Comparison of ENCODE assay signal across 13 mouse cellular contexts in the genomic region with DNA sequence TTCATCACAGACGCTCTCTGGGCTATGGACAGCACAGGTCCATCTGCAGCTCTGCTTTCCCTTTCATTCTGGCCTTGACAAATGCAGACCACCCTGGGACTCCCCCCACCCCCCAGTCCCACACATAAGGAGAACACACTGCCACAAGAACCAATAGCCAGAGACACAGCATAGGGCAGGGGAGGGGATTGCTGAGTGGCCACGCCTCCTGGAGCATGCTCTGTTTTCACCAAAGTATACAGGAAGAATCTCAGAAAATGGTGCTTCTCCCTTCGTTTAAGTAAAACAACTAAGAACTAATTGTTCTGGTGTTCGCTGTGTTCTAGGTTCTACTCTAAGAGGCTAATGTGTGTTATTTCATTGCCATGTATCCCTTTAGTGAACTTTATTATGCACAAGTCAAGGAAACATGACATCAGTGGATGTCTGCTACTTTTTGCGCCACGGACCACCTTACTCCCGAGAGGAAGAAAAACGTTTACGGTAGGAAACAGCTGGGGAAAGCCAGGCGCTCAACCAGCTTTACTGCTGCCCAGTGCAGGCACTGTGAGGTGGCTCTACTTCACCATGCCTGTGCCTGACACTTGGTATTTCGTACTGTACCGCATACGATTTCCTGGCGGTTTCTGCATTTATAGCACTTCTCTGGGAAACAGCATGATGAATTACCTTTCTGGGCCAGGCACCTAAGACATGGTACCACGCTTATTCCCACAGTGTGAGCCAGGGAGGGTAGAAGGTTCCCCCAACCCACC. TPM values are rescaled to one million over a fixed set of nuclear protein-coding genes. Genes with fewer than 3 reads are reported as not detected.
DNase-seq lines count a peak whose midpoint lies in the region; ATAC-seq lines count a peak whose summit lies in the region.
"Had no signal": no experiment of that assay in that cellular context is flagged by ENCODE, and none has a peak within 500 bp of the region (broad histone marks: within the 10 kb centered on the region; RNA-seq: fewer than 3 reads in every experiment).

No protein-coding gene starts in this region.

- H3K4me2 ChIP-seq in neural tube, embryonic 12.5 days (replicated peaks): no peak overlapping the region
- H3K4me2 ChIP-seq in neural tube, embryonic 15.5 days: no peak overlapping the region
- H3K4me2 ChIP-seq in hindbrain, embryonic 14.5 days (replicated peaks): no peak overlapping the region
- H3K4me2 ChIP-seq: embryonic facial prominence, embryonic 13.5 days had no signal

- no peaks in the 10 kb centered on the region for H3K27me3 ChIP-seq in neural tube, embryonic 12.5 days (replicated peaks)
- no peaks in the 10 kb centered on the region for H3K27me3 ChIP-seq in neural tube, embryonic 15.5 days (replicated peaks)
- H3K27me3 ChIP-seq in hindbrain, embryonic 14.5 days (ENCODE audit: control insufficient read depth, insufficient read depth, low read length): no peaks in the 10 kb centered on the region
- no peaks in the 10 kb centered on the region for H3K27me3 ChIP-seq in forebrain, embryonic 10.5 days (ENCODE audit: poor library complexity, severe bottlenecking)
- H3K27me3 ChIP-seq: embryonic facial prominence, embryonic 13.5 days had no signal

- H3K27ac ChIP-seq in neural tube, embryonic 12.5 days: no peak overlapping the region
- no peak overlapping the region for H3K27ac ChIP-seq in neural tube, embryonic 15.5 days (replicated peaks)
- H3K27ac ChIP-seq in hindbrain, embryonic 14.5 days: no peak overlapping the region
- H3K27ac ChIP-seq in forebrain, embryonic 10.5 days: no peak overlapping the region
- H3K27ac ChIP-seq: embryonic facial prominence, embryonic 13.5 days had no signal

- H3K4me1 ChIP-seq in neural tube, embryonic 12.5 days: peaks cover 3% of the 10 kb centered on the region
- peaks cover 25% of the 10 kb centered on the region for H3K4me1 ChIP-seq in neural tube, embryonic 15.5 days
- H3K4me1 ChIP-seq in hindbrain, embryonic 14.5 days (replicated peaks; ENCODE audit: control insufficient read depth, insufficient read depth, low read length): peaks cover 8% of the 10 kb centered on the region
- peaks cover 7% of the 10 kb centered on the region for H3K4me1 ChIP-seq in forebrain, embryonic 10.5 days

- H3K9me3 ChIP-seq in neural tube, embryonic 12.5 days: no peaks in the 10 kb centered on the region
- no peaks in the 10 kb centered on the region for H3K9me3 ChIP-seq in neural tube, embryonic 15.5 days (replicated peaks)
- no peaks in the 10 kb centered on the region for H3K9me3 ChIP-seq in hindbrain, embryonic 14.5 days (ENCODE audit: control insufficient read depth, low read length)
- H3K9me3 ChIP-seq in forebrain, embryonic 10.5 days: no peaks in the 10 kb centered on the region
- H3K9me3 ChIP-seq: embryonic facial prominence, embryonic 13.5 days had no signal

- no peak overlapping the region for H3K4me3 ChIP-seq in neural tube, embryonic 12.5 days
- no peak overlapping the region for H3K4me3 ChIP-seq in neural tube, embryonic 15.5 days (replicated peaks)
- no peak overlapping the region for H3K4me3 ChIP-seq in hindbrain, embryonic 14.5 days (replicated peaks; ENCODE audit: low read length)
- H3K4me3 ChIP-seq in forebrain, embryonic 10.5 days: no peak overlapping the region
- H3K4me3 ChIP-seq: embryonic facial prominence, embryonic 13.5 days had no signal

- peak; percentile 42 for ATAC-seq in neural tube, embryonic 12.5 days (ENCODE audit: low FRiP score, low read depth)
- no peak for ATAC-seq in neural tube, embryonic 15.5 days (ENCODE audit: low FRiP score)
- peak; percentile 73 for ATAC-seq in activated CD4-positive, CD25-positive, alpha-beta regulatory T cell, adult 4 months
- ATAC-seq in megakaryocyte-erythroid progenitor cell, adult 5-6 weeks (replicated peaks; ENCODE audit: low FRiP score, low TSS enrichment, poor library complexity, severe bottlenecking): peak; percentile 77
- ATAC-seq in hindbrain, embryonic 14.5 days (ENCODE audit: low FRiP score): no peak

- peak; percentile 90 for DNase-seq in heart, adult 11 months
- no peak for DNase-seq in heart, adult 9 months (ENCODE audit: low spot score in 2 of 2)
- DNase-seq in hindbrain, embryonic 14.5 days (ENCODE audit: low spot score): no peak
- DNase-seq in forebrain, embryonic 10.5 days (ENCODE audit: extremely low spot score, low spot score): no peak
- DNase-seq: adrenal gland, adult 8-10 months; cerebellum, adult 11 months; heart, postnatal 36 days; kidney, postnatal 14 days had no signal

- WGBS in neural tube, embryonic 12.5 days: 76% methylated on average over 15 of the region's 15 CpGs
- 77% methylated on average over 15 of the region's 15 CpGs for WGBS in neural tube, embryonic 15.5 days
- WGBS in hindbrain, embryonic 14.5 days: 81% methylated on average over 15 of the region's 15 CpGs
- 87% methylated on average over 15 of the region's 15 CpGs for WGBS in forebrain, embryonic 10.5 days

- H3K9ac ChIP-seq in neural tube, embryonic 12.5 days: no peak overlapping the region
- H3K9ac ChIP-seq in neural tube, embryonic 15.5 days (replicated peaks): no peak overlapping the region
- no peak overlapping the region for H3K9ac ChIP-seq in hindbrain, embryonic 14.5 days
- H3K9ac ChIP-seq: embryonic facial prominence, embryonic 13.5 days had no signal

- no peaks in the 10 kb centered on the region for H3K36me3 ChIP-seq in neural tube, embryonic 12.5 days
- H3K36me3 ChIP-seq in neural tube, embryonic 15.5 days: peaks cover 3% of the 10 kb centered on the region; the same call in 1 of the 2 replicates
- H3K36me3 ChIP-seq in hindbrain, embryonic 14.5 days (replicated peaks; ENCODE audit: control insufficient read depth, insufficient read depth): peaks cover 5% of the 10 kb centered on the region; the same call in 1 of the 2 replicates
- H3K36me3 ChIP-seq in forebrain, embryonic 10.5 days (replicated peaks): peaks cover 67% of the 10 kb centered on the region

RNA-seq across cellular contexts. Expression of gene Rab12, which starts 7.2 kb away (rescaled TPM):
- 51.3 and 55.9 TPM in 2 replicates for polyA plus RNA-seq in neural tube, embryonic 12.5 days (2016; fragmentation: Nextera tagmentation; extraction: Ambion mirVana)
- polyA plus RNA-seq in neural tube, embryonic 15.5 days (2015; fragmentation: Nextera tagmentation; extraction: Ambion mirVana): 72.6 and 82.6 TPM in 2 replicates
- polyA plus RNA-seq in activated CD4-positive, CD25-positive, alpha-beta regulatory T cell, adult 4 months (2017; shearing (Covaris generic)): 10 to 100 TPM in 1 of 2 experiments, 1 to 10 TPM in 1; 7.2 to 14.1 TPM
- 15.3 and 24.4 TPM in 2 replicates for total RNA-seq in megakaryocyte-erythroid progenitor cell, adult 5-6 weeks (2014; fragmentation: Nextera tagmentation)
- total RNA-seq in megakaryocyte-erythroid progenitor cell, adult 5-6 weeks (2017): 21.4 and 22.4 TPM in 2 replicates
- polyA plus RNA-seq in hindbrain, embryonic 14.5 days (2014; fragmentation: Nextera tagmentation; extraction: Ambion mirVana): 96.6 and 102 TPM in 2 replicates
- polyA plus RNA-seq in forebrain, embryonic 10.5 days (2016; fragmentation: Nextera tagmentation; extraction: Ambion mirVana): 24.8 and 26.4 TPM in 2 replicates

Comparison
In these comparisons a context has a peak if more than half of its experiments do, and no peak if none do; other contexts are left out.
1. ATAC-seq: peak in neural tube, embryonic 12.5 days (single experiment), activated CD4-positive, CD25-positive, alpha-beta regulatory T cell, adult 4 months (single experiment) and megakaryocyte-erythroid progenitor cell, adult 5-6 weeks (single experiment); none in neural tube, embryonic 15.5 days (single experiment) and hindbrain, embryonic 14.5 days (single experiment).